Mouse (Mus musculus): ENCODE measurements around the gene Dpysl5. TPM values are rescaled to one million over a fixed set of nuclear protein-coding genes. Genes with fewer than 3 reads are reported as not detected.

Gene Dpysl5
- total RNA-seq, 2 experiments from 2014 or later: 10.8 to 16.0 TPM

GRCm38 (mm10) chr5:30701866-30702265 lies 9.5 kb upstream of the Dpysl5 start:
- DNase-seq (ENCODE audit: low spot score in 2 of 2): no peak

DNA sequence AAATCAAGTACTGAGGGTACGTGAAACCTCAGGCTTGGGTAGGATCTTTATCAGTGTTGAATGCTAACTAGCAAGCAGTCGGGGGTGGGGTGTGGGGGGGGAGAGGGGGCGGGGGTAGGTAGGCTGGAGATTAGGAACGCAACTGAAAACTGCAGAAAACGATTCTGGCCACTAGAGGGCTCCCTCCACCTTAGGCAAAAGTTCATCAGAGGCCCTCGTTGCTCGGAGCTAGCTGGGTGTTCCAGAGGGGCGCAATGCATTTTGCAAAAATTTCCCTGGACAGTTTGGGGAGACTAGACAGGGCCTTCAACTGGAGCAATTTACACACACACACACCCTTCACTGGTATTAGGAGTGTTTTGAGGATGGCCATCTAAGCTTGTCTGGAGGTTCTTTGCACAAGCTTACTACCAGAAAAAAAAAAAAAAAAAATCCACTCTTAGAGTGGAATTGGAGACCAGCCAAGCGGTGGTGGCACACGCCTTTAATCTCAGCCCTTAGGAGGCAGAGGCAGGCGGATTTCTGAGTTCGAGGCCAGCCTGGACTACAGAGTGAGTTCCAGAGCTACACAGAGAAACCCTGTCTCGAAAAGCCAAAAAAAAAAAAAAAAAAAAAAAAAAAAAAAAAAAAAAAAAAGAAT lies 1.5 kb upstream of the Dpysl5 start:
- DNase-seq (ENCODE audit: low spot score in 2 of 2): peak in 1 of 2 experiments; percentile 32

- no peak for DNase-seq (ENCODE audit: low spot score in 2 of 2)
Observed at GRCm38 (mm10) chr5:30710486-30710885, 878 bp upstream of the Dpysl5 start.

DNA sequence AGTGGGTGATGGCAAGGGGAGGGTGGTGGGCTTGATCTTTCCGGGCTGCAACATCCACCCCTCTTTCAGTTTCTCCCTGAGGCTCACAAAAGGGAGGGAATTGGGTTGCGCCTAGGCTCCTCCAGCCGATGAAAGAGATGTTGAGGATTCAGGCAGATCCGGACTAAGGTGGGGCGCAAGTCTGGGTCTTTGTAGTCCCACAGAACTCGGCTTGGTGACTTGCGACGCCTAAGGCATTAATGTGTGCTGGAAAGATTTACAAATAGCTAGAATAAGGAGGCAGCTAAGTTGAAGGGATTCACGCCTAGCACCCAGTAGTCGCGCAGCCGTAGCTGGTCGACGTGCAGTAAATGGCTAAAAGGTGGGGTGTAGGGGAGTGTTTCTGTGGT lies 632 bp downstream of the Dpysl5 start:
- DNase-seq (ENCODE audit: low spot score in 2 of 2): no peak

- no peak for DNase-seq (ENCODE audit: low spot score in 2 of 2)
Observed at GRCm38 (mm10) chr5:30712441-30713298, 1.3 kb downstream of the Dpysl5 start.

GRCm38 (mm10) chr5:30713299-30713675 lies 1.9 kb downstream of the Dpysl5 start:
- no peak for DNase-seq (ENCODE audit: low spot score in 2 of 2)

DNA sequence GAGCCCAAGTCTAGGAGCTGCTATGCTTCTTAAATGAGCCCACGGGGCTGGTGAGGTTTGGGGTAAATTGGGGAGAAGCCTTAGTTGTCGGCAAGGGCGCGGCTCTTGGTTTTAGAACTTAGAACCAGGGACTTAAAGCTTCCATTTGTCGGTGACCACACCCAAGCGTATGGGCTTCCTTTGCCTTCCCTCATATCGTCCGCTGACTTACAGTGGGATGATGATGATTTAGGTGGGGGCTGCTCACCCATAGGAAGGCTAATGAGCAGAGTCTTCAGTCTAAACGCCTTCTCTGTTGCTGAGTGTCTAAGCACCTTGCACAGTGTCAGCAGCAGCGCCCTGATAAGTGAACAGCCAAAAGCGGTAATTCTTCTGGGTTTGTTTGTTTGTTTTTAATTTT lies 2.3 kb downstream of the Dpysl5 start:
- no peak for DNase-seq (ENCODE audit: low spot score in 2 of 2)

- DNase-seq (ENCODE audit: low spot score in 2 of 2): no peak
Observed at GRCm38 (mm10) chr5:30716311-30716710, 4.9 kb downstream of the Dpysl5 start.

DNA sequence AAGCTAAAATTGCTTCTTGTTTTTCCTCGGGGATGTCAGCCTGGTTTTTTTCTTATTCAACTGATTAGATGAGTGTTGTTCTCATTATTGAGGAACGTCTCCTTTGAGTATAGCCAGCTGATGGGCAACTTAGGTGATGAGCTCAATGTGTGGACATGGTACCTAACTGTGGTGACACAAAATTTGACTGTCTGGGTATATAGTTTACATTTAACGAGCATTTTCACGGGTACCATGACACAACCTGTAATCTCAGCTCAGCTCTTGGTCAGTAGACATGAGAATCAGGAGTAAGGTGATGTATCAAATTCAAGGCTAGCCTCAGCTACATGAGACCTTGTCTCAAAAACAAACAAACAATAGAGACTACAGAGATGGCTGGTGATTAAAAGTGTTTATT lies 6.1 kb downstream of the Dpysl5 start:
- DNase-seq (ENCODE audit: low spot score in 2 of 2): no peak

GRCm38 (mm10) chr5:30717991-30718703 lies 6.8 kb downstream of the Dpysl5 start:
- no peak for DNase-seq (ENCODE audit: low spot score in 2 of 2)

DNA sequence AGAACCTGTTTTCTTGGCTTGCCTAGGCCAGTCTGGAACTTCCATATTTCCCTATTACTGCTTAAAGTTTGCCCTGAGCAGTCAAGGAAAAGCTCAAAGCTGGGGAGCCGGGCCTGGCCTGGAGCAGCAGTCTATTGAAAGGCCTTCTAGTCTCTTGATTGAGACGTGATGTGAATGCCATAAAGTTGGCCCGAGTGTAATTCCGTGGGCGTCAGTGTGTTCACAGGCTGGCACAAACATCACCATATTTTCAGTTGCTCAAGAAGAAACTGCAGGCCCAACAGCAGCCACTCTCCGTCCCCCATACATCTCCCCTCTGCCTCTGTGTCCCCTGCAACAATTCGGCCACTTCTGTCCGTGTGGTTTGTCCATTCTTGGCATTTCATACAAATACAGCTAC lies 10.6 kb downstream of the Dpysl5 start:
- no peak for DNase-seq (ENCODE audit: low spot score in 2 of 2)

DNA sequence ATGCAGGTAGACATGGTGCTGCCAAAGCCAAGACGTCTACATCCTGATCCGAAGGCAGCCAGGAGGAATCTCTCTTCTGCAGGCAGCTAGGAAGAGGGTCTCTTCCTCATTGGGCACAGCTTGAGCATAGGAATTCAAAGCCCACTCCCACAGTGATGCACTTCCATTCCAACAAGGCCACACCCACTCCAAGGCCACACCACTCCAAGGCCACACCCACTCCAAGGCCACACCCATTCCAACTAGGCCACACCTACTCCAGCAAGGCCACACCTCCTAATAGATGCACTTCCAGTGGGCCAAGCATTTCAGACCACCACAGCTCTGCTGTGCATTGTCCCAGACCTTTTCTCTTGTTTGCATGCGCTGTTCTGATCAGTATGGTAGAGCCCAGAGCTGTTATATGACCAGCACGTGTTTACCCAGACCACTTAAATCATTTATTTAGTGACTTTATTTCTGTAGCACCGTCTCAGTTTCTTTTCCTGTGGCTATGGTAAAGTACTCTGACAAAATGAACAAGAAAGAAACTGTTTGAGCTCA lies 14.9 kb downstream of the Dpysl5 start:
- no peak for DNase-seq (ENCODE audit: low spot score in 2 of 2)

GRCm38 (mm10) chr5:30732511-30732910 lies 21.1 kb downstream of the Dpysl5 start:
- no peak for DNase-seq (ENCODE audit: low spot score in 2 of 2)

DNA sequence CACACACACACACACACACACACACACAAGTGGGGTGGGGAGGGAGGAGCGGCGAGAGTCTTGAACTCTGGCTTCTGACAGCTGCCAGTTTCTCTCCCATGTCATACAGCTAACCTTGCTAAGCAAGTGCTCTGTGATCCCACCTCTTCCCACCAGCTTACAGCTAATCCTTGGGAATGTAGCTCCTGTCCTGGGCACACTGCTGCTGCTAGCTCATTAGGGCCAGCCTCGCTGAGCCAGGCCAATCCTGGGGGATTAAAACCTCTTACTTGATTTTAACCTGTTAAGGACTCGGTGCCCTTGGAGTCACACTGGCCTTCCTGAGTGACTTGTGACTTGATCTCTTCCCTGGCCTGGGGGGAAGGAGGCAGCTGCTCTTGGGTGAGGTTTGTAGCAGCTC lies 23.3 kb downstream of the Dpysl5 start:
- no peak for DNase-seq (ENCODE audit: low spot score in 2 of 2)

GRCm38 (mm10) chr5:30738127-30738828 lies 26.9 kb downstream of the Dpysl5 start:
- no peak for DNase-seq (ENCODE audit: low spot score in 2 of 2)

DNA sequence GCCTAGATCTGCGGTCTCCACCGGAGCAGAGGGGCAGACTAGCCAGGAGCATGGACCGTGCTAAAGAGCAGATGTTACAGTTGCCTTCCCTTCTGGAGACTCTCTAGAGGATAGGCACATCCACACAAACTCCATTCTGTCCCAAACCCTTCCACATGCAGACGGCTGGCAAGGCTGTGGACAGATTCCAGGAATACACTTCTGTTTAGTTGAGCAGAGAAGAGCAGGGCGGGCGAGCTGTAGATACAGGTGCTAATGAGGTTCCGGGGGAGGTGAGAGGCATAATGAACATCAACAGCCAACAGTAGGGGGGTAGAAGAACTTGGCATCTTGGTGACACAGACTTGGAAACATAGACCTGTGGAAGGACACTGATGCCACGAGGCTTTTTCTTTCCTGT lies 28.2 kb downstream of the Dpysl5 start:
- no peak for DNase-seq (ENCODE audit: low spot score in 2 of 2)

- no peak for DNase-seq (ENCODE audit: low spot score in 2 of 2)
Observed at GRCm38 (mm10) chr5:30749582-30750311, 38.4 kb downstream of the Dpysl5 start.

DNA sequence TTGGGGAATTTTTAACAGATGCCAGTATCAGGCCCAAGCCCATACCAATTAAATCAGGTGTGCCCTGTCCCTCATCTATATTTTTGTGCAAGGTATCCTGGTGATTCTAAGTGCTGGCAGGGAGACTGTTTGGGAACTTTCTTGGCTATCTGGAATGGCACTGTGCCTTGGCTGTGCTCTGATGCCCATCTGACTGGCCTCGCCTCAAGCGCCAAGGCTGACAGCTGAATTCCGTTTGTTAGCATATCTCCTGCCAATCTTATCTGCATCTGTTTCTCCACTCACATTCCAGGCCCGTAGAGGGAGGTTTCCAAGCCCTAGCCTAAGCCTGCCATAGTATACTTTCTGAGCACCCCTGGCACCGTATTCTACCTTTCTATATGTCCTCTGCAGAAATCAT lies 39.7 kb downstream of the Dpysl5 start:
- no peak for DNase-seq (ENCODE audit: low spot score in 2 of 2)

DNA sequence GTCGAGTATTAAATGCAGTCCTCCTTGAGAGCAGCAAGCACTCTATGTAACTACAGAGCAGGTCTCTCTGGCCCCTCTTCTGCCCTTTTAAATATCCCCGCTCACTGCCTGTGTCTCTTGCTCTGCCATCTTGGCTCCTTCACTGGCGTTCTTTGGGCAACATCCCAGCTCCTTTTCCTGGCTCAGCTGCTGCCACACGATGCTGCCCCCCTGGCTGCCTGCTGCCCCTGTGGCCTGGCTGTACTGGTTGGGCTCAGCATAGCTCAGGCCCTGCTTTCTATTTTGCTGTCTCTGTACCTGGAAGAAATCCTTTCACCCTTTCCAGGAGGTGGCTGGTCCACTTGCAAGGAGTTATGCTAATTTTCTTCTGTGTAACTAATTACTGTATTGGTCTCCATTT lies 41.8 kb downstream of the Dpysl5 start:
- no peak for DNase-seq (ENCODE audit: low spot score in 2 of 2)

- DNase-seq (ENCODE audit: low spot score in 2 of 2): no peak
Observed at GRCm38 (mm10) chr5:30755215-30755614, 43.9 kb downstream of the Dpysl5 start.
